Mouse (Mus musculus): ENCODE data around the gene H2-M5.
A peak's percentile ranks its signal among the peaks of the same experiment; 100 is the strongest.
"Not testable (repeated sequence)": the region's sequence is repeated elsewhere in the genome, so short reads cannot be mapped to it uniquely, and the experiment has no call there.

H2-M5 gene

GRCm38 (mm10) chr17:36989437-36989836 lies at the start of gene H2-M5:
Gene H2-M5 (minus strand): TSS chr17:36989537.
- no peak for DNase-seq

GRCm38 (mm10) chr17:37029162-37029561 lies 39.8 kb upstream of the H2-M5 start:
- no peak for DNase-seq

GRCm38 (mm10) chr17:37028683-37029120 lies 39.4 kb upstream of the H2-M5 start:
- DNase-seq: peak; percentile 95

GRCm38 (mm10) chr17:37028212-37028611 lies 38.9 kb upstream of the H2-M5 start:
- DNase-seq: no peak

- no peak for DNase-seq
Measured at GRCm38 (mm10) chr17:37027486-37027885, 38.1 kb upstream of the H2-M5 start.

GRCm38 (mm10) chr17:37026425-37026824 lies 37.1 kb upstream of the H2-M5 start:
- no peak for DNase-seq

- DNase-seq: no peak
Measured at GRCm38 (mm10) chr17:37022628-37023576, 33.6 kb upstream of the H2-M5 start, which contains the start of gene Mog. Gene Mog (minus strand): TSS chr17:37023398.

GRCm38 (mm10) chr17:37019242-37019641 lies 29.9 kb upstream of the H2-M5 start:
- not testable (repeated sequence) for DNase-seq

- no peak for DNase-seq
Measured at GRCm38 (mm10) chr17:37018328-37018727, 29.0 kb upstream of the H2-M5 start.

- no peak for DNase-seq
Measured at GRCm38 (mm10) chr17:37016333-37016732, 27.0 kb upstream of the H2-M5 start.

- no peak for DNase-seq
Measured at GRCm38 (mm10) chr17:37012141-37012540, 22.8 kb upstream of the H2-M5 start.

GRCm38 (mm10) chr17:37011719-37012118 lies 22.4 kb upstream of the H2-M5 start:
- no peak for DNase-seq

GRCm38 (mm10) chr17:37009460-37010042 lies 20.2 kb upstream of the H2-M5 start:
- no peak for DNase-seq

- no peak for DNase-seq
Measured at GRCm38 (mm10) chr17:37008161-37008560, 18.8 kb upstream of the H2-M5 start.

- DNase-seq: no peak
Measured at GRCm38 (mm10) chr17:37003366-37003765, 14.0 kb upstream of the H2-M5 start.

GRCm38 (mm10) chr17:37002364-37003330 lies 13.3 kb upstream of the H2-M5 start:
- DNase-seq: peak; percentile 88

GRCm38 (mm10) chr17:37000863-37001262 lies 11.5 kb upstream of the H2-M5 start, which contains the start of gene Zfp57:
Gene Zfp57 (plus strand): TSS chr17:37001163.
- DNase-seq: no peak

- no peak for DNase-seq
Measured at GRCm38 (mm10) chr17:36998477-36998876, 9.1 kb upstream of the H2-M5 start.

- DNase-seq: peak; percentile 90
Measured at GRCm38 (mm10) chr17:36997033-36997735, 7.8 kb upstream of the H2-M5 start.

- no peak for DNase-seq
Measured at GRCm38 (mm10) chr17:36995448-36995847, 6.1 kb upstream of the H2-M5 start.

GRCm38 (mm10) chr17:36994528-36994927 lies 5.2 kb upstream of the H2-M5 start:
- DNase-seq: no peak

- DNase-seq: no peak
Measured at GRCm38 (mm10) chr17:36993770-36994325, 4.5 kb upstream of the H2-M5 start.

All from lung, postnatal 10 days (tissue).